Mouse (Mus musculus) layer of hippocampus, adult 2 months (tissue): ENCODE measurements around the gene Bach1. TPM values are rescaled to one million over a fixed set of nuclear protein-coding genes. Genes with fewer than 3 reads are reported as not detected.
A peak's percentile ranks its signal among the peaks of the same experiment; 100 is the strongest.

Experiments
- DNase-seq, 2 experiments: peaks; one replicate each; pipeline ENCODE4 v3.0.0; 2022; ENCODE audit warnings: low spot score in 2 of 2
- H3K27ac ChIP-seq: fragments of 200-600 bp; 2 replicates; pipeline ENCODE4 v1.8.1; 2022
- H3K4me3 ChIP-seq: fragments of 200-600 bp; 2 replicates; pipeline ENCODE4 v1.8.1; 2022; ENCODE audit warnings: mild to moderate bottlenecking
- CTCF ChIP-seq: fragments of 200-600 bp; conservative IDR thresholded peaks from 2 replicates; pipeline ENCODE4 v1.8.1; 2022; ENCODE audit warnings: antibody characterized with exemption, mild to moderate bottlenecking, moderate library complexity
- total RNA-seq, 2 experiments: library from RNA; stranded (reverse); gene quantifications; 2 replicates each; pipeline ENCODE4 v1.2.3; 2021

Gene Bach1
- total RNA-seq, 2 experiments from 2014 or later, result 11.3 TPM

GRCm38 (mm10) chr16:87745192-87745945 is 46.6 kb downstream of the Bach1 start:
- DNase-seq, result no peak
- Histone ChIP-seq H3K4me3 (no peak overlapping the region), H3K27ac (no peak overlapping the region)
- no peak for TF ChIP-seq CTCF

GRCm38 (mm10) chr16:87746728-87747127 is 48.0 kb downstream of the Bach1 start:
- no peak overlapping the region for H3K27ac ChIP-seq
- no peak overlapping the region for H3K4me3 ChIP-seq
- peak; percentile 22 to 60 for DNase-seq
- TF ChIP-seq CTCF, result peak; percentile 89

- no peak for DNase-seq
- no peak for TF ChIP-seq CTCF
- H3K4me3 ChIP-seq, result no peak overlapping the region
- no peak overlapping the region for H3K27ac ChIP-seq
Observed at GRCm38 (mm10) chr16:87751243-87751642, 52.5 kb downstream of the Bach1 start.

GRCm38 (mm10) chr16:87752482-87752881 is 53.7 kb downstream of the Bach1 start:
- TF ChIP-seq CTCF, result no peak
- H3K4me3 ChIP-seq, result no peak overlapping the region
- H3K27ac ChIP-seq, result no peak overlapping the region
- DNase-seq, result no peak

GRCm38 (mm10) chr16:87754858-87755257 is 56.1 kb downstream of the Bach1 start:
- DNase-seq, result peak; percentile 32 to 79
- no peak overlapping the region for H3K27ac ChIP-seq
- no peak overlapping the region for H3K4me3 ChIP-seq
- peak; percentile 90 for TF ChIP-seq CTCF

GRCm38 (mm10) chr16:87755915-87756314 is 57.2 kb downstream of the Bach1 start:
- H3K27ac ChIP-seq, result no peak overlapping the region
- TF ChIP-seq CTCF, result no peak
- no peak for DNase-seq
- H3K4me3 ChIP-seq, result no peak overlapping the region

- no peak for DNase-seq
- Histone ChIP-seq H3K27ac (no peak overlapping the region), H3K4me3 (no peak overlapping the region)
- TF ChIP-seq CTCF, result no peak
Observed at GRCm38 (mm10) chr16:87758016-87758415, 59.3 kb downstream of the Bach1 start.

- Histone ChIP-seq H3K27ac (no peak overlapping the region), H3K4me3 (no peak overlapping the region)
- no peak for DNase-seq
- TF ChIP-seq CTCF, result no peak
Observed at GRCm38 (mm10) chr16:87764668-87765109, 65.9 kb downstream of the Bach1 start.

GRCm38 (mm10) chr16:87765984-87766383 is 67.2 kb downstream of the Bach1 start:
- peak; percentile 74 for TF ChIP-seq CTCF
- DNase-seq, result no peak
- Histone ChIP-seq H3K27ac (no peak overlapping the region), H3K4me3 (no peak overlapping the region)

GRCm38 (mm10) chr16:87770576-87770975 is 71.8 kb downstream of the Bach1 start:
- TF ChIP-seq CTCF, result no peak
- H3K4me3 ChIP-seq, result no peak overlapping the region
- no peak overlapping the region for H3K27ac ChIP-seq
- no peak for DNase-seq

- DNase-seq, result no peak
- no peak overlapping the region for H3K4me3 ChIP-seq
- no peak for TF ChIP-seq CTCF
- no peak overlapping the region for H3K27ac ChIP-seq
Observed at GRCm38 (mm10) chr16:87771926-87772325, 73.2 kb downstream of the Bach1 start.

GRCm38 (mm10) chr16:87774398-87774797 is 75.7 kb downstream of the Bach1 start:
- no peak for DNase-seq

GRCm38 (mm10) chr16:87777373-87777772 is 78.6 kb downstream of the Bach1 start:
- Histone ChIP-seq H3K4me3 (no peak overlapping the region), H3K27ac (no peak overlapping the region)
- DNase-seq, result no peak
- TF ChIP-seq CTCF, result no peak

More at GRCm38 (mm10) chr16:87774398-87774797, 75.7 kb downstream of the Bach1 start:
- H3K4me3 ChIP-seq, result no peak overlapping the region
- H3K27ac ChIP-seq, result no peak overlapping the region
- peak; percentile 78 for TF ChIP-seq CTCF

GRCm38 (mm10) chr16:87781637-87782036 is 82.9 kb downstream of the Bach1 start:
- Histone ChIP-seq H3K27ac (no peak overlapping the region), H3K4me3 (no peak overlapping the region)
- TF ChIP-seq CTCF, result no peak
- no peak for DNase-seq

Other genes starting within 250 kb of the Bach1 start
- 10 to 100 TPM; 45.0 to 48.5 TPM for gene Usp16, start 244.2 kb upstream of the Bach1 start, total RNA-seq
- 100 to 1,000 TPM; 167 to 173 TPM for gene Cct8, start 203.1 kb upstream of the Bach1 start, total RNA-seq
- under 1 TPM in 1 of 2 experiments, not detected in 1; 0.49 TPM for gene Map3k7cl, start 145.6 kb upstream of the Bach1 start, total RNA-seq